Mouse (Mus musculus) embryonic facial prominence, embryonic 11.5 days (tissue): ENCODE data around the gene Ero1lb. TPM values are rescaled to one million over a fixed set of nuclear protein-coding genes. Genes with fewer than 3 reads are reported as not detected.
A peak's percentile ranks its signal among the peaks of the same experiment; 100 is the strongest.

Experiments used
- ATAC-seq: fragments of 200-750 bp; cut with Nextera tagmentation; replicated peaks from 2 replicates; pipeline ENCODE4 v1.8.0; 2017; ENCODE audit warnings: low read depth; ENCODE audit not compliant: insufficient number of reproducible peaks, low FRiP score, low TSS enrichment
- DNase-seq: peaks from one replicate; pipeline ENCODE4 v3.0.0-alpha.2; 2015; ENCODE audit warnings: low spot score
- H3K27ac ChIP-seq: fragments of 300-500 bp; sonication (generic); replicated peaks from 2 replicates; pipeline ENCODE4 v1.5.1; 2014; ENCODE audit warnings: mild to moderate bottlenecking, low read depth, low read length, control low read depth
- H3K27me3 ChIP-seq: fragments of 300-500 bp; sonication (generic); 2 replicates; pipeline ENCODE4 v1.6.1; 2014; ENCODE audit warnings: mild to moderate bottlenecking, low read length, moderate library complexity, mixed read lengths; ENCODE audit not compliant: control insufficient read depth, insufficient read depth
- H3K36me3 ChIP-seq: fragments of 300-500 bp; sonication (generic); replicated peaks from 2 replicates; pipeline ENCODE4 v1.6.1; 2014; ENCODE audit warnings: low read depth, mild to moderate bottlenecking, low read length, moderate library complexity, mixed read lengths; ENCODE audit not compliant: control insufficient read depth, insufficient read depth
- H3K4me1 ChIP-seq: fragments of 300-500 bp; sonication (generic); 2 replicates; pipeline ENCODE4 v1.6.1; 2014; ENCODE audit warnings: low read length, mixed read lengths; ENCODE audit not compliant: control insufficient read depth, insufficient read depth
- H3K4me2 ChIP-seq: fragments of 300-500 bp; sonication (generic); 2 replicates; pipeline ENCODE4 v1.6.1; 2014; ENCODE audit warnings: low read depth, mild to moderate bottlenecking, control low read depth, low read length, moderate library complexity
- H3K4me3 ChIP-seq: fragments of 300-500 bp; sonication (generic); 2 replicates; pipeline ENCODE4 v1.5.1; 2014; ENCODE audit warnings: low read depth, low read length, control low read depth
- H3K9ac ChIP-seq: fragments of 300-500 bp; sonication (generic); replicated peaks from 2 replicates; pipeline ENCODE4 v1.6.1; 2014; ENCODE audit warnings: mild to moderate bottlenecking, control low read depth, low read length
- H3K9me3 ChIP-seq: fragments of 300-500 bp; sonication (generic); replicated peaks from 2 replicates; pipeline ENCODE4 v1.6.1; 2016; ENCODE audit warnings: mild to moderate bottlenecking, low read length, inconsistent platforms, mixed read lengths; ENCODE audit not compliant: control insufficient read depth
- WGBS: fragments of 180-500 bp; shearing (Covaris S2); extraction: QIAGEN DNeasy Blood & Tissue Kit; methylation state at CpG from one replicate; pipeline ENCODE4 v1.1.7; 2014; 5-methylcytosine and 5-hydroxymethylcytosine counted together
- polyA plus RNA-seq: library from polyadenylated mRNA; unstranded; fragments of >200 nt; fragmentation: Nextera tagmentation; extraction: Ambion mirVana; gene quantifications from 2 replicates; pipeline ENCODE4 v1.2.1, GENCODE M21; 2014

The Ero1lb gene
- 7.8 and 8.8 TPM in 2 replicates for polyA plus RNA-seq

- H3K4me1 ChIP-seq: no peaks in the 10 kb centered on the region
- no peaks in the 10 kb centered on the region for H3K36me3 ChIP-seq
- H3K4me2 ChIP-seq: peak within 1 kb of the TSS; percentile 86
- peak within 1 kb of the TSS; percentile 74 for H3K4me3 ChIP-seq
- peak within 1 kb of the TSS; percentile 68 for H3K9ac ChIP-seq
- no peaks in the 10 kb centered on the region for H3K27me3 ChIP-seq
- no peak within 1 kb of the TSS for H3K27ac ChIP-seq
- ATAC-seq (peak; percentile 99), DNase-seq (peak; percentile 100)
- H3K9me3 ChIP-seq: no peaks in the 10 kb centered on the region
- WGBS: under 1% methylated on average over 73 of the region's 73 CpGs
Measured at GRCm38 (mm10) chr13:12565621-12566390, at the start of gene Ero1lb. Gene Ero1lb, plus strand, starts transcription at chr13:12565874.

GRCm38 (mm10) chr13:12519371-12519770 is 46.3 kb upstream of the Ero1lb start:
- ATAC-seq: no peak
- H3K27me3 ChIP-seq: no peaks in the 10 kb centered on the region
- H3K36me3 ChIP-seq: no peaks in the 10 kb centered on the region
- H3K4me1 ChIP-seq: no peaks in the 10 kb centered on the region
- H3K9me3 ChIP-seq: no peaks in the 10 kb centered on the region
- peak overlapping the region; percentile 56 for H3K4me3 ChIP-seq
- peak overlapping the region; percentile 57 for H3K9ac ChIP-seq
- H3K27ac ChIP-seq: no peak overlapping the region
- peak; percentile 50 for DNase-seq
- 4% methylated on average over 18 of the region's 18 CpGs for WGBS
- H3K4me2 ChIP-seq: peak overlapping the region; percentile 91

GRCm38 (mm10) chr13:12519955-12520584 is 45.6 kb upstream of the Ero1lb start, which contains the start of gene Edaradd:
Gene Edaradd, minus strand, starts transcription at chr13:12520438.
- Histone ChIP-seq H3K27me3 (no peaks in the 10 kb centered on the region), H3K27ac (no peak within 1 kb of the TSS)
- peak; percentile 81 for DNase-seq

GRCm38 (mm10) chr13:12522346-12522745 is 43.3 kb upstream of the Ero1lb start:
- no peak overlapping the region for H3K4me3 ChIP-seq
- DNase-seq: no peak
- no peaks in the 10 kb centered on the region for H3K27me3 ChIP-seq
- no peak overlapping the region for H3K27ac ChIP-seq
- no peaks in the 10 kb centered on the region for H3K36me3 ChIP-seq
- no peak for ATAC-seq
- H3K4me2 ChIP-seq: no peak overlapping the region
- H3K9ac ChIP-seq: no peak overlapping the region
- H3K4me1 ChIP-seq: no peaks in the 10 kb centered on the region
- no peaks in the 10 kb centered on the region for H3K9me3 ChIP-seq

More at GRCm38 (mm10) chr13:12519955-12520584, 45.6 kb upstream of the Ero1lb start, which contains the start of gene Edaradd:
- ATAC-seq: peak; percentile 70
- H3K4me2 ChIP-seq: peak within 1 kb of the TSS; percentile 91
- under 1% methylated on average over 35 of the region's 35 CpGs for WGBS
- no peaks in the 10 kb centered on the region for H3K36me3 ChIP-seq
- no peaks in the 10 kb centered on the region for H3K4me1 ChIP-seq
- H3K9ac ChIP-seq: peak within 1 kb of the TSS; percentile 68
- peak within 1 kb of the TSS; percentile 56 for H3K4me3 ChIP-seq
- H3K9me3 ChIP-seq: no peaks in the 10 kb centered on the region

GRCm38 (mm10) chr13:12525678-12526077 is 40.0 kb upstream of the Ero1lb start:
- ATAC-seq: no peak
- Histone ChIP-seq H3K4me2 (no peak overlapping the region), H3K9ac (no peak overlapping the region), H3K9me3 (no peaks in the 10 kb centered on the region), H3K27ac (no peak overlapping the region), H3K27me3 (no peaks in the 10 kb centered on the region), H3K4me3 (no peak overlapping the region), H3K36me3 (no peaks in the 10 kb centered on the region), H3K4me1 (no peaks in the 10 kb centered on the region)
- no peak for DNase-seq
- 84% methylated on average over 4 of the region's 4 CpGs for WGBS

GRCm38 (mm10) chr13:12534628-12535027 is 31.0 kb upstream of the Ero1lb start:
- H3K36me3 ChIP-seq: no peaks in the 10 kb centered on the region
- no peak overlapping the region for H3K27ac ChIP-seq
- H3K9ac ChIP-seq: no peak overlapping the region
- WGBS: 73% methylated on average over 3 of the region's 3 CpGs
- H3K4me3 ChIP-seq: no peak overlapping the region
- no peaks in the 10 kb centered on the region for H3K27me3 ChIP-seq
- no peak overlapping the region for H3K4me2 ChIP-seq
- no peaks in the 10 kb centered on the region for H3K9me3 ChIP-seq
- ATAC-seq (no peak), DNase-seq (no peak)
- H3K4me1 ChIP-seq: no peaks in the 10 kb centered on the region

GRCm38 (mm10) chr13:12537971-12538370 is 27.7 kb upstream of the Ero1lb start:
- Histone ChIP-seq H3K27me3 (no peaks in the 10 kb centered on the region), H3K9ac (no peak overlapping the region), H3K4me3 (no peak overlapping the region), H3K9me3 (no peaks in the 10 kb centered on the region), H3K4me1 (no peaks in the 10 kb centered on the region), H3K4me2 (no peak overlapping the region), H3K36me3 (no peaks in the 10 kb centered on the region), H3K27ac (no peak overlapping the region)
- no peak for DNase-seq
- ATAC-seq: no peak
- 75% methylated on average over 6 of the region's 6 CpGs for WGBS

GRCm38 (mm10) chr13:12539716-12540115 is 26.0 kb upstream of the Ero1lb start:
- no peaks in the 10 kb centered on the region for H3K4me1 ChIP-seq
- H3K4me3 ChIP-seq: no peak overlapping the region
- H3K27me3 ChIP-seq: no peaks in the 10 kb centered on the region
- H3K36me3 ChIP-seq: no peaks in the 10 kb centered on the region
- 28% methylated on average over 11 of the region's 11 CpGs for WGBS
- no peak overlapping the region for H3K9ac ChIP-seq
- ATAC-seq (no peak), DNase-seq (no peak)
- H3K9me3 ChIP-seq: no peaks in the 10 kb centered on the region
- no peak overlapping the region for H3K27ac ChIP-seq
- no peak overlapping the region for H3K4me2 ChIP-seq
